Comparison of ENCODE assay signal across 13 mouse cellular contexts in the genomic region with DNA sequence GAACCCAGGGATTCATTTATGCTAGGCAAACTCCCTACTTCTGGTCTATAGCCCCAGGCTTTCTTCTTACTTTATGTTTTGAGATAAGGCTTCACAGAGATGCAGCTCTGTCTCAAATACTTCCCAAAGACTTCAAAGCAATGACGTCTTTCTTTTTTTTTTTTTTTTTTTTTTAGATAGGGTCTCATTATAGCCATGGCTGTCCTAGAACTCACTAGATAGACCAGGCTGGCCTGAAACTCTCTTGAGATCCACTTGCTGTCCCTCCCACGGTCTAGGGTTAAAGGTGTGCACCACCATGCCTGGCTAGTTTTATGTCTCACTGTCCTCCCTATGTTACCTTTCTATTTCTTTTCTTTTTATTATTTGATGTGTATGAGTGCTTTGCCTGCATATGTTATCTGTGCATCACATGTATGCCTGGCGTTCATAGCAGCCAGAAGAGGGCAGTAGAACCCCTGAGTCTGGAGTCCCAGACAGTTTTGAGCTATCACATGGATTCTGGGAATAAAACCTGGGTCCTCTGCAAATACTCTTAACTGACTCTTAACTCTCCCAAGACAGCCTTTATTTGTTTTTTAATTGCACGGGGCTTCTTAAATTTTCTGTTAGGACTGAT. TPM values are rescaled to one million over a fixed set of nuclear protein-coding genes. Genes with fewer than 3 reads are reported as not detected.
DNase-seq lines count a peak whose midpoint lies in the region; ATAC-seq and TF ChIP-seq lines count a peak whose summit lies in the region.
"Had no signal": no experiment of that assay in that cellular context is flagged by ENCODE, and none has a peak within 500 bp of the region (broad histone marks: within the 10 kb centered on the region; RNA-seq: fewer than 3 reads in every experiment).

No protein-coding gene starts in this region.

- TF ChIP-seq EP300 in lung, postnatal 0 days (IDR thresholded peaks at IDR 0.05), result no peak
- TF ChIP-seq EP300 in ES-Bruce4 (IDR thresholded peaks at IDR 0.05; ENCODE audit: insufficient read depth, low read depth, low read length), result no peak

- H3K36me3 ChIP-seq in hindbrain, embryonic 11.5 days (ENCODE audit: control insufficient read depth, insufficient read depth, low read length), result no peaks in the 10 kb centered on the region
- no peaks in the 10 kb centered on the region for H3K36me3 ChIP-seq in hindbrain, embryonic 12.5 days
- H3K36me3 ChIP-seq in lung, postnatal 0 days (ENCODE audit: insufficient read depth, low read length), result no peaks in the 10 kb centered on the region
- H3K36me3 ChIP-seq in ES-Bruce4 (ENCODE audit: control insufficient read depth, insufficient read depth, low read length, poor library complexity, severe bottlenecking), result no peaks in the 10 kb centered on the region
- H3K36me3 ChIP-seq: heart, embryonic 13.5 days; limb, embryonic 13.5 days had no signal

- H3K4me2 ChIP-seq in hindbrain, embryonic 11.5 days (replicated peaks; ENCODE audit: low read depth, low read length), result no peak overlapping the region
- H3K4me2 ChIP-seq in hindbrain, embryonic 12.5 days (replicated peaks), result no peak overlapping the region
- no peak overlapping the region for H3K4me2 ChIP-seq in lung, postnatal 0 days (replicated peaks; ENCODE audit: low read depth, low read length)
- H3K4me2 ChIP-seq: heart, embryonic 13.5 days; limb, embryonic 13.5 days had no signal

- no peaks in the 10 kb centered on the region for H3K4me1 ChIP-seq in hindbrain, embryonic 11.5 days (replicated peaks; ENCODE audit: control insufficient read depth, insufficient read depth, low read length)
- peaks cover 5% of the 10 kb centered on the region for H3K4me1 ChIP-seq in hindbrain, embryonic 12.5 days
- 0 out of 2 replicates have a peak, but pooled peaks cover 3% of the 10 kb centered on the region for H3K4me1 ChIP-seq in lung, postnatal 0 days (ENCODE audit: insufficient read depth, low read depth, low read length)
- H3K4me1 ChIP-seq in ES-Bruce4 (ENCODE audit: control insufficient read depth, insufficient read depth, low read length), result no peaks in the 10 kb centered on the region
- no peaks in the 10 kb centered on the region for H3K4me1 ChIP-seq in cortical plate, adult 2 months (ENCODE audit: control insufficient read depth, insufficient read depth, low read length)

- H3K9me3 ChIP-seq in hindbrain, embryonic 11.5 days (ENCODE audit: control insufficient read depth, low read length), result no peaks in the 10 kb centered on the region
- H3K9me3 ChIP-seq in hindbrain, embryonic 12.5 days (replicated peaks), result no peaks in the 10 kb centered on the region; the same call in 1 of the 2 replicates
- H3K9me3 ChIP-seq in lung, postnatal 0 days (ENCODE audit: low read length), result no peaks in the 10 kb centered on the region
- no peaks in the 10 kb centered on the region for H3K9me3 ChIP-seq in ES-Bruce4 (replicated peaks; ENCODE audit: control insufficient read depth, insufficient read depth, low read length, poor library complexity, severe bottlenecking)
- H3K9me3 ChIP-seq: heart, embryonic 13.5 days; limb, embryonic 13.5 days; megakaryocyte, embryonic 14.5 days had no signal

- H3K27me3 ChIP-seq in hindbrain, embryonic 11.5 days (ENCODE audit: control insufficient read depth, insufficient read depth, low read length), result no peaks in the 10 kb centered on the region
- no peaks in the 10 kb centered on the region for H3K27me3 ChIP-seq in hindbrain, embryonic 12.5 days
- no peaks in the 10 kb centered on the region for H3K27me3 ChIP-seq in lung, postnatal 0 days (replicated peaks; ENCODE audit: insufficient read depth, low read length)
- no peaks in the 10 kb centered on the region for H3K27me3 ChIP-seq in ES-Bruce4 (ENCODE audit: control insufficient read depth, insufficient read depth, low read length, poor library complexity, severe bottlenecking)
- H3K27me3 ChIP-seq: heart, embryonic 13.5 days; limb, embryonic 13.5 days had no signal

- ATAC-seq in hindbrain, embryonic 11.5 days (ENCODE audit: low FRiP score), result no peak
- ATAC-seq in hindbrain, embryonic 12.5 days (ENCODE audit: low FRiP score), result no peak
- no peak for ATAC-seq in lung, postnatal 0 days
- ATAC-seq in monocyte, adult 5-6 weeks (replicated peaks; ENCODE audit: insufficient number of reproducible peaks, low FRiP score, low TSS enrichment, poor library complexity, severe bottlenecking), result no peak
- ATAC-seq: inflammation-experienced regulatory T-cells, adult 6 months had no signal

- peak; percentile 18 for DNase-seq in hindbrain, embryonic 11.5 days (ENCODE audit: low spot score)
- DNase-seq in lung, postnatal 0 days (ENCODE audit: low spot score), result no peak
- no peak for DNase-seq in lung, postnatal 4 days
- DNase-seq in frontal cortex, postnatal 10 days (ENCODE audit: low spot score in 2 of 2), result no peak
- DNase-seq: layer of hippocampus, adult 9-11 months had no signal

- no peak for TF ChIP-seq POLR2A in ES-Bruce4 (IDR thresholded peaks at IDR 0.05; ENCODE audit: insufficient read depth, low read length)
- TF ChIP-seq POLR2A in cortical plate, adult 2 months (IDR thresholded peaks at IDR 0.05; ENCODE audit: extremely low read depth, insufficient read depth, low read length), result no peak

- no peak overlapping the region for H3K27ac ChIP-seq in hindbrain, embryonic 11.5 days (ENCODE audit: low read depth, low read length)
- H3K27ac ChIP-seq in hindbrain, embryonic 12.5 days, result no peak overlapping the region
- no peak overlapping the region for H3K27ac ChIP-seq in lung, postnatal 0 days (ENCODE audit: low read length)
- H3K27ac ChIP-seq in ES-Bruce4 (ENCODE audit: insufficient read depth, low read length), result no peak overlapping the region
- H3K27ac ChIP-seq in cortical plate, adult 2 months (ENCODE audit: insufficient read depth, low read length), result no peak overlapping the region
- H3K27ac ChIP-seq: heart, embryonic 13.5 days; limb, embryonic 13.5 days had no signal

- TF ChIP-seq CTCF in lung, postnatal 0 days (IDR thresholded peaks at IDR 0.05), result peak; percentile 56
- TF ChIP-seq CTCF in ES-Bruce4 (IDR thresholded peaks at IDR 0.05; ENCODE audit: low read depth, low read length), result peak; percentile 31
- 0 out of 2 replicates have a peak, but pooled peaks have one; percentile 4 for TF ChIP-seq CTCF in cortical plate, adult 2 months (IDR thresholded peaks at IDR 0.05; ENCODE audit: extremely low read depth, insufficient read depth, low read length)

- H3K4me3 ChIP-seq in hindbrain, embryonic 11.5 days (ENCODE audit: low read depth, low read length), result no peak overlapping the region
- no peak overlapping the region for H3K4me3 ChIP-seq in hindbrain, embryonic 12.5 days
- H3K4me3 ChIP-seq in lung, postnatal 0 days (ENCODE audit: low read depth, low read length), result no peak overlapping the region
- no peak overlapping the region for H3K4me3 ChIP-seq in ES-Bruce4 (ENCODE audit: low read depth, low read length)
- no peak overlapping the region for H3K4me3 ChIP-seq in cortical plate, adult 2 months (ENCODE audit: insufficient read depth, low read length)
- H3K4me3 ChIP-seq: heart, embryonic 13.5 days; limb, embryonic 13.5 days; megakaryocyte, embryonic 14.5 days had no signal

- no peak overlapping the region for H3K9ac ChIP-seq in hindbrain, embryonic 11.5 days (ENCODE audit: low read depth, low read length)
- no peak overlapping the region for H3K9ac ChIP-seq in hindbrain, embryonic 12.5 days
- H3K9ac ChIP-seq in lung, postnatal 0 days (replicated peaks; ENCODE audit: low read depth), result no peak overlapping the region
- H3K9ac ChIP-seq in ES-Bruce4 (ENCODE audit: low read depth, poor library complexity, severe bottlenecking), result peak overlapping the region; percentile 6; the same call in 1 of the 2 replicates
- H3K9ac ChIP-seq: heart, embryonic 13.5 days; limb, embryonic 13.5 days had no signal

- WGBS in hindbrain, embryonic 11.5 days, result 41% methylated on average over 4 of the region's 4 CpGs
- WGBS in hindbrain, embryonic 12.5 days, result 50% methylated on average over 4 of the region's 4 CpGs
- 51% methylated on average over 4 of the region's 4 CpGs for WGBS in lung, postnatal 0 days

RNA-seq across cellular contexts. Expression of gene Zbtb38, which starts 37.9 kb away (rescaled TPM):
- polyA plus RNA-seq in hindbrain, embryonic 11.5 days (2014; fragmentation: Nextera tagmentation; extraction: Ambion mirVana), result 11.1 and 14.3 TPM in 2 replicates
- polyA plus RNA-seq in hindbrain, embryonic 12.5 days (2016; fragmentation: Nextera tagmentation; extraction: Ambion mirVana), result 18.0 and 20.0 TPM in 2 replicates
- polyA plus RNA-seq in lung, postnatal 0 days (2015; fragmentation: Nextera tagmentation; extraction: Ambion mirVana), result 31.8 and 32.5 TPM in 2 replicates
- polyA plus RNA-seq in ES-Bruce4 (2011; ENCODE audit: insufficient read depth, insufficient read length, low read depth, missing spikeins), result 23.8 and 28.1 TPM in 2 replicates
- polyA plus RNA-seq in cortical plate, adult 2 months (2012; rRNA removed), result 19.1 and 20.3 TPM in 2 replicates
- total RNA-seq in monocyte, adult 5-6 weeks (2017), result 25.0 to 52.6 TPM (median 30.4 TPM) in 3 replicates

Comparison
In these comparisons a context has a peak if more than half of its experiments do, and no peak if none do; other contexts are left out.
1. CTCF ChIP-seq: peak in every context shown above with its lines; median percentile 56 in lung, postnatal 0 days; 31 in ES-Bruce4; 4 in cortical plate, adult 2 months.